Mouse (Mus musculus) stomach, postnatal 0 days (tissue): Measurements from ENCODE around the gene Dgki. TPM values are rescaled to one million over a fixed set of nuclear protein-coding genes. Genes with fewer than 3 reads are reported as not detected.

Experiments used
- ATAC-seq: fragments of 200-750 bp; cut with Nextera tagmentation; 2 replicates; pipeline ENCODE4 v1.8.0; 2017; ENCODE audit not compliant: low FRiP score, low TSS enrichment
- DNase-seq: peaks from one replicate; pipeline ENCODE4 v3.0.0-alpha.2; 2016; ENCODE audit warnings: low spot score
- H3K27ac ChIP-seq: fragments of 300-500 bp; sonication (generic); replicated peaks from 2 replicates; pipeline ENCODE4 v1.5.1; 2014; ENCODE audit warnings: mild to moderate bottlenecking, control low read depth
- H3K27me3 ChIP-seq: fragments of 300-500 bp; sonication (generic); 2 replicates; pipeline ENCODE4 v1.6.1; 2014; ENCODE audit warnings: low read length; ENCODE audit not compliant: control insufficient read depth, insufficient read depth
- H3K36me3 ChIP-seq: fragments of 300-500 bp; sonication (generic); 2 replicates; pipeline ENCODE4 v1.6.1; 2014; ENCODE audit warnings: low read length, mixed read lengths; ENCODE audit not compliant: control insufficient read depth, insufficient read depth
- H3K4me1 ChIP-seq: fragments of 300-500 bp; sonication (generic); replicated peaks from 2 replicates; pipeline ENCODE4 v1.6.1; 2014; ENCODE audit warnings: antibody characterized with exemption; ENCODE audit not compliant: control insufficient read depth, insufficient read depth
- H3K4me2 ChIP-seq: fragments of 300-500 bp; sonication (generic); replicated peaks from 2 replicates; pipeline ENCODE4 v1.6.1; 2014; ENCODE audit warnings: low read depth, mild to moderate bottlenecking, control low read depth, moderate library complexity
- H3K4me3 ChIP-seq: fragments of 300-500 bp; sonication (generic); 2 replicates; pipeline ENCODE4 v1.5.1; 2014; ENCODE audit warnings: low read depth, low read length, control low read depth
- H3K9ac ChIP-seq: fragments of 300-500 bp; sonication (generic); 2 replicates; pipeline ENCODE4 v1.6.1; 2014; ENCODE audit warnings: mild to moderate bottlenecking, low read length, control low read depth, mixed read lengths
- H3K9me3 ChIP-seq: fragments of 300-500 bp; sonication (generic); 2 replicates; pipeline ENCODE4 v1.6.1; 2016; ENCODE audit warnings: low read length; ENCODE audit not compliant: control insufficient read depth
- CTCF ChIP-seq: IDR thresholded peaks from 2 replicates; pipeline ENCODE4 v1.5.1; 2016; ENCODE audit warnings: antibody characterized with exemption, low read depth, mild to moderate bottlenecking, moderate library complexity
- EP300 ChIP-seq: optimal IDR thresholded peaks from 2 replicates; pipeline ENCODE3; 2016; ENCODE audit warnings: antibody characterized with exemption
- WGBS: fragments of 180-500 bp; shearing (Covaris S2); extraction: QIAGEN DNeasy Blood & Tissue Kit; methylation state at CpG from one replicate; pipeline ENCODE4 v1.1.7; 2014; 5-methylcytosine and 5-hydroxymethylcytosine counted together
- polyA plus RNA-seq: library from polyadenylated mRNA; unstranded; fragments of >200 nt; fragmentation: Nextera tagmentation; extraction: Ambion mirVana; gene quantifications from 2 replicates; pipeline ENCODE4 v1.2.1, GENCODE M21; 2015

The Dgki gene
- polyA plus RNA-seq, 1 experiment from 2014 or later, result 0.39 TPM

DNA sequence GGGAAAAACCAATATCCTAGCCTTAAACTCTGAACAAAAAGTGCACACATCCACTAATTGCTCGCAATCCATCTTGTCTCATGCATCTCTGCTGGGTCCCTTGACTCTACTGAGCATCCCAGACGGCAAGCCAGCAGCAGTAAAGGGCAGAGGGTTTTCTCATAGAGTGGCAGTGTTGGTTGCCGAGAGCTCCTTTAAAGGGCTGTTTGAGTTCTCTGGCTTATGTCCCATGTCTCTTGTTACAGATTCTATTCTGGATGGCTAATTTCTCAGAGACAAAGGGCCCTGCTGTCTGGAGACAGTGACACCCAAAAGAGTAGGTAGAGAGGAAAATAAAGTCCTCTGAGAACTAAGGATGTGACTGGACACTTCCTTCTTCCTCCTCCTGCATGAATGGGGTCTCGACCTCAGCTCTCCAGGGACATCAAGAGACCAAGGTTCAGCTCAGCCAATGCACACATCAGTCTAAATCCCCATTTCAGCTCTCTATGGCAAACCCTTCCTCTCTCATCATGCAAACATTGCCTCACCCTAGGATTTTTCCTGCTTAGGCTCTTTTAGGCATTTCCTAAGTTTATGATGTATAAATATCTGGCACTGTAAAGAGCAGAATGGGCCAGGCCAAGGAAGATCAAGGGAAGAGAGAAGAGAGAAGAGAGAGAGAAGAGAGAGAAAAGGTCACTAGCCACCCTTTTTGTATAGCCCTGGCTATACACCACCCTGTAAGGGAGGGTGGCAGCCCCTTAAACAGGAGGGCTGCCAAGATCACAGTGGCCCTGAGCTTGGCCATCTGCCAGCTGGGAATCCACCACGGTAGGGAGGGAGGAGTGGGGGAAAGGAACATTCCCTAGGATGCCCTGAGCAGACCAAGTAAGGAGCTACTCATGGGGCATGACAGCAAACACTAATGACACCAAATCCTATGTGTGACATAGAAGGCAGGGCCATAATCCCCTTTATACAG lies 30.2 kb upstream of the Dgki start:
- WGBS, result 53% methylated on average over 5 of the region's 5 CpGs
- H3K27ac ChIP-seq, result peak overlapping the region; percentile 72
- ATAC-seq, result peak; percentile 57; the same call in 1 of the 2 replicates

DNA sequence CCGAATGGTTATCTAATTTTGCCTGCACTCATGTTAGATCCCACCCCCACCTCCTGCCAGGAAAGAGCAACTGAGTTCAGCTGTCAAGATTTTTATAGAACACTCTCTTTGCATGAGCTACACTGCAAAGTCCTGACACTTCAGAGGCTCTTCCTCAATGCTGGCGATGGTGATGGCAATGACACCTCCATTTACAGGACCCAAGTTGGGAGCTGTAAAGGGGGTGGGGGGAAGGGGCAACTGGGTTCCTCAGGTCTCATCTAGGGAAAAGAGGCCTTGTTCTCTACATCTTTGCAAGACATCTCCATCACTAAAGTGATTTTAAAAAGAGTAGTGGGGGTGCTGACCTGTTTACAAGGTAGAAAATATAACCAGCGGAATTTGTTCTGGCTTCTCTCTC lies 29.4 kb upstream of the Dgki start:
- Histone ChIP-seq H3K4me3 (no peak overlapping the region), H3K9me3 (no peaks in the 10 kb centered on the region), H3K9ac (no peak overlapping the region), H3K27me3 (no peaks in the 10 kb centered on the region), H3K4me1 (no peaks in the 10 kb centered on the region; the same call in 1 of the 2 replicates), H3K4me2 (no peak overlapping the region), H3K27ac (peak overlapping the region; percentile 35; the same call in 1 of the 2 replicates), H3K36me3 (peaks cover 18% of the 10 kb centered on the region)
- ATAC-seq, result no peak
- no peak for TF ChIP-seq EP300
- no peak for TF ChIP-seq CTCF
- no peak for DNase-seq
- 86% methylated on average over 3 of the region's 3 CpGs for WGBS

More for the DNA sequence above, 30.2 kb upstream of the Dgki start:
- Histone ChIP-seq H3K36me3 (peaks cover 20% of the 10 kb centered on the region), H3K4me3 (no peak overlapping the region), H3K27me3 (no peaks in the 10 kb centered on the region), H3K4me1 (no peaks in the 10 kb centered on the region; the same call in 1 of the 2 replicates), H3K4me2 (no peak overlapping the region), H3K9me3 (no peaks in the 10 kb centered on the region), H3K9ac (no peak overlapping the region)
- TF ChIP-seq EP300 (no peak), CTCF (no peak)
- no peak for DNase-seq

DNA sequence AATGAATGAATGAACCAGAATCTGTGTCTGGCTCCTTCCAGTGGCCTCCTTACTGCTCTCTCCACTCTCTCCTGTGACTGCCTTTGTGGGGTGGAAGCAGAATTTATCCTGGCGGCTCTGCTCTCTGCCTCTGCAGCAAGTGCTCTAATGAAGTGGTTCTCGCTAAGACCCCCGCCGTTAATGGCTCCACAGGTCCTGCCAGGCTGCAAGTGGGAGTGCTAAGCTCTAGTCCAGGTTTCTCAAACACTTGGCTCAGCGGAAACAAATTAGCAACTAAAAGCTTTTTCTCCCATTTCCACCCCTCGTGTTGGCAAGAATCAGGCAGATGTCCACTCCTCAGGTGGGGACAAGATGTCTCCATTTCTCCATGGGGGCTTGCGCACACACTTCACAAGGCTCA lies 28.7 kb upstream of the Dgki start:
- WGBS, result 69% methylated on average over 7 of the region's 7 CpGs
- no peak overlapping the region for H3K27ac ChIP-seq

DNA sequence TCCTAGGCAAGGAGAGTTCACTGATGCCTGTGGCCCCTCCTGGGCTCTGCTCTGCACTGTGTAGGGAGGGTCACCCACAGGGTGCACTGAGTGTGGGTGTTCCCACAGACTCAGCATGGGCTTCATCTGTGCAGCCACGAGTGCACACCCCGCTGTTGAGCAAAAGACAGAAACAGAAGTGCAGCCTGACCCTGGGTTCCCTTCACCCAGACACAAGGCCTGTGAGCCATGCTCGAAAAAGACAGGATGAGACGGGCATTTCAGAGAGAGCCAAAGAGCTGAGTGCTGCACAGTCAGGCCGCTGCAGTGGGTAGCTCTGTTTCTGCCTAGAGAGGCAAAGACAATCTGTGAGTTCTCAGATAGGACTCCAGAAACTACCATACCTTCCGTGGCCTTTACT lies 27.5 kb upstream of the Dgki start:
- no peak overlapping the region for H3K4me2 ChIP-seq
- H3K36me3 ChIP-seq, result peaks cover 12% of the 10 kb centered on the region
- no peak overlapping the region; the same call in 1 of the 2 replicates for H3K27ac ChIP-seq
- H3K9ac ChIP-seq, result no peak overlapping the region
- TF ChIP-seq CTCF (no peak), EP300 (no peak)
- no peaks in the 10 kb centered on the region; the same call in 1 of the 2 replicates for H3K4me1 ChIP-seq
- H3K27me3 ChIP-seq, result no peaks in the 10 kb centered on the region
- no peak for ATAC-seq
- no peak for DNase-seq
- 63% methylated on average over 6 of the region's 6 CpGs for WGBS
- H3K9me3 ChIP-seq, result no peaks in the 10 kb centered on the region
- H3K4me3 ChIP-seq, result no peak overlapping the region

More for the DNA sequence above, 28.7 kb upstream of the Dgki start:
- H3K4me3 ChIP-seq, result no peak overlapping the region
- no peaks in the 10 kb centered on the region for H3K27me3 ChIP-seq
- no peak for DNase-seq
- no peaks in the 10 kb centered on the region; the same call in 1 of the 2 replicates for H3K4me1 ChIP-seq
- ATAC-seq, result no peak
- no peaks in the 10 kb centered on the region for H3K9me3 ChIP-seq
- no peak overlapping the region for H3K9ac ChIP-seq
- TF ChIP-seq CTCF (no peak), EP300 (no peak)
- no peak overlapping the region for H3K4me2 ChIP-seq
- peaks cover 12% of the 10 kb centered on the region for H3K36me3 ChIP-seq

DNA sequence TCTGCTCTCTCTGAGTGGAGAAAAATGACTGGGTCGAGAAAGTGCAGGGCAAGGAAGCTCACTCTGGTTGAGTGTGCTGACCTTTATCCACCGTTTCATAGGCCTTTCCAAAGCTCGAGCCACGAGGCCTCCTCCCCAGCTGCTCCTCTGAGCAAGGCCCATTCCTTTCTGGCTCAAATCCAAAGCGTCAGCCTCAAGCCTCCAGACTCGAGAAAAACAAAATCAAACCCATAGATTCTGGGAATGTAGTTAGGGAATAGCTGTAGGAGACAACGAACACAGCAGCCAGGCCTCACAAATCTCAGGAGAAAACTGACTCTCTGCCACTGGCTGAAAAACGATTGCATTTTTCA lies 26.6 kb upstream of the Dgki start:
- TF ChIP-seq EP300, result no peak
- no peak for TF ChIP-seq CTCF
- Histone ChIP-seq H3K4me3 (no peak overlapping the region), H3K36me3 (peaks cover 3% of the 10 kb centered on the region), H3K4me1 (no peaks in the 10 kb centered on the region), H3K4me2 (no peak overlapping the region), H3K27me3 (no peaks in the 10 kb centered on the region), H3K9ac (0 out of 2 replicates have a peak overlapping the region, but pooled peaks have one; percentile 27), H3K27ac (peak overlapping the region; percentile 40; the same call in 1 of the 2 replicates), H3K9me3 (no peaks in the 10 kb centered on the region)
- no peak for ATAC-seq
- no peak for DNase-seq
- 22% methylated on average over 8 of the region's 8 CpGs for WGBS
